Mouse (Mus musculus) bone marrow macrophage, adult 2 months (primary cell): ENCODE results near the gene Ogfr.

Experiments used
- CTCF ChIP-seq: IDR thresholded peaks from 2 replicates; pipeline ENCODE4 v1.5.1; 2012; ENCODE audit warnings: low read depth, mild to moderate bottlenecking, low read length, moderate library complexity
- POLR2A ChIP-seq: IDR thresholded peaks from 2 replicates; pipeline ENCODE4 v1.6.1; 2012; ENCODE audit warnings: mild to moderate bottlenecking, low read depth, low read length, borderline replicate concordance

DNA sequence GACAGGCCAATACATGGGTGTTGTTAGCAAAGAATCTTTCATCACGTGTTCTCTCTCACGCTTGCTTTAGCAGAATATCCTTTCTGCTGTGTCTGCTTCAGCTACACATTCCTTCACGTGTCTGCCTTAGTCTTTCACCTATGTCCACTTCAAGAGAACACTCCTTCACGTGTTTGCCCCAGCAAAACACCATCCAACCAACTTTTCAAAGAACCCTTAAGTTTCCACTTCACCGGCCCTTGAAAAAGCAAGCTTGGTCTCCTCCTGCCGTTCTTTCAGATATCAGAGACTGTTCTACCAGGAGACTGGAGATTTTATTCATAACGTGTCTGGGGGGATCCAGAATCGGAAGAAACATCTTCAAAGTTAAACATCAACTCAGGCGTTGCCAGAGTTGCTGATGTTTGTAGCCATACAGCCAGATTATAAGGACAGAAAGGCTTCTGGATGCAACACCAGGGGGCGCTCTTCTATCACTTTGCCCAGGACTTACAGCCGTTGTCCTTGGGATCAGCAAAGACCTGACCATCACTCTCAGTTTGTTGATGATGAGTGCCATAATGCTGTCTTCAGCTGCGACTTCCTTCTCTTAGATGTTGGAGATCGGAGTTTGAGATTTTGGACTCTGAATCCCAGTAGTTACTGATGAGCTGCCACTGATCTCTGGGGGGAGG is 22.7 kb upstream of the Ogfr start:
- peak; percentile 82 for TF ChIP-seq CTCF
- TF ChIP-seq POLR2A, result no peak
